Mouse (Mus musculus) myocyte (in vitro differentiated cells): ENCODE data around the gene Ly6g. TPM values are rescaled to one million over a fixed set of nuclear protein-coding genes. Genes with fewer than 3 reads are reported as not detected.
"Not testable (repeated sequence)": the region's sequence is repeated elsewhere in the genome, so short reads cannot be mapped to it uniquely, and the experiment has no call there.

Source experiments
- H3K27me3 ChIP-seq: one replicate; pipeline ENCODE4 v1.6.1; 2011; ENCODE audit not compliant: control insufficient read depth, insufficient read depth, insufficient read length
- H3K36me3 ChIP-seq: one replicate; pipeline ENCODE4 v1.6.1; 2011; ENCODE audit not compliant: control insufficient read depth, insufficient read depth
- H3K4me2 ChIP-seq: one replicate; pipeline ENCODE4 v1.6.1; 2011; ENCODE audit warnings: low read depth, control low read depth
- H3K4me3 ChIP-seq: one replicate; pipeline ENCODE4 v1.5.1; 2011; ENCODE audit warnings: mild to moderate bottlenecking, control low read depth, moderate library complexity
- H3K79me2 ChIP-seq: one replicate; pipeline ENCODE4 v1.6.1; 2011; ENCODE audit not compliant: control insufficient read depth, insufficient read depth
- H3ac ChIP-seq: one replicate; pipeline ENCODE4 v1.6.1; 2011; ENCODE audit not compliant: control insufficient read depth, insufficient read length
- CEBPB ChIP-seq: IDR thresholded peaks from 2 replicates; pipeline ENCODE4 v1.6.1; 2011; ENCODE audit warnings: mild to moderate bottlenecking, moderate library complexity; ENCODE audit not compliant: poor library complexity, insufficient read depth, severe bottlenecking
- E2F4 ChIP-seq: IDR thresholded peaks from one replicate; pipeline ENCODE4 v1.6.1; 2011; ENCODE audit warnings: mild to moderate bottlenecking, control low read depth, moderate library complexity; ENCODE audit not compliant: insufficient read depth
- MAX ChIP-seq: IDR thresholded peaks from one replicate; pipeline ENCODE4 v1.6.1; 2011; ENCODE audit warnings: low read depth, mild to moderate bottlenecking, control low read depth
- MYOD1 ChIP-seq, 3 experiments: IDR thresholded peaks; one replicate each; pipeline ENCODE4 v1.6.1; 2011; ENCODE audit warnings: control low read depth in 2 of 3, low read depth in 2 of 3, mild to moderate bottlenecking in 2 of 3, moderate library complexity in 1 of 3; ENCODE audit not compliant: insufficient read length in 2 of 3, control insufficient read depth in 1 of 3
- MYOG ChIP-seq, 3 experiments: IDR thresholded peaks; one replicate each; pipeline ENCODE4 v1.6.1; 2011; ENCODE audit warnings: control low read depth in 2 of 3, low read depth in 2 of 3, mild to moderate bottlenecking in 2 of 3; ENCODE audit not compliant: insufficient read length in 2 of 3, control insufficient read depth in 1 of 3, insufficient read depth in 1 of 3
- POLR2A ChIP-seq: IDR thresholded peaks from one replicate; pipeline ENCODE4 v1.6.1; 2011; ENCODE audit warnings: low read depth, mild to moderate bottlenecking, control low read depth, moderate library complexity; ENCODE audit not compliant: insufficient read length
- POLR2AphosphoS2 ChIP-seq: IDR thresholded peaks from one replicate; pipeline ENCODE4 v1.6.1; 2011; ENCODE audit warnings: low read depth, control low read depth; ENCODE audit not compliant: insufficient read length
- REST ChIP-seq: IDR thresholded peaks from one replicate; pipeline ENCODE4 v1.6.1; 2011; ENCODE audit warnings: mild to moderate bottlenecking, control low read depth, moderate library complexity; ENCODE audit not compliant: insufficient read depth, insufficient read length
- SRF ChIP-seq: IDR thresholded peaks from one replicate; pipeline ENCODE4 v1.6.1; 2011; ENCODE audit warnings: low read depth; ENCODE audit not compliant: control insufficient read depth, insufficient read length
- TCF12 ChIP-seq: IDR thresholded peaks from one replicate; pipeline ENCODE4 v1.6.1; 2011; ENCODE audit warnings: mild to moderate bottlenecking, control low read depth; ENCODE audit not compliant: poor library complexity, insufficient read depth, severe bottlenecking
- TCF3 ChIP-seq: IDR thresholded peaks from one replicate; pipeline ENCODE4 v1.6.1; 2011; ENCODE audit warnings: low read depth, control low read depth; ENCODE audit not compliant: insufficient read length
- USF1 ChIP-seq: IDR thresholded peaks from one replicate; pipeline ENCODE4 v1.6.1; 2011; ENCODE audit warnings: low read depth, mild to moderate bottlenecking, control low read depth, moderate library complexity
- polyA plus RNA-seq: library from polyadenylated mRNA; unstranded; fragments of >200 nt; fragmentation: generic; extraction: Trizol; gene quantifications from one replicate; pipeline ENCODE4 v1.2.1, GENCODE M21; 2012; ENCODE audit warnings: missing spikeins

Ly6g gene
- polyA plus RNA-seq, 1 experiment, result not detected

GRCm38 (mm10) chr15:75137739-75138138 is 17.3 kb upstream of the Ly6g start:
- H3K79me2 ChIP-seq, H3ac ChIP-seq, H3K36me3 ChIP-seq, H3K4me3 ChIP-seq, H3K27me3 ChIP-seq, H3K4me2 ChIP-seq: not testable (repeated sequence)

- not testable (repeated sequence) for H3K79me2 ChIP-seq, H3K36me3 ChIP-seq, H3K4me2 ChIP-seq, H3K27me3 ChIP-seq, H3ac ChIP-seq, H3K4me3 ChIP-seq
These were observed 13.2 kb upstream of the Ly6g start for GRCm38 (mm10) chr15:75141812-75142360.

- TF ChIP-seq MYOG (IDR thresholded peaks at IDR 0.05; ENCODE audit: control insufficient read depth in 1 of 3, insufficient read depth in 1 of 3, insufficient read length in 2 of 3, low read depth in 2 of 3), result no peak
- no peak for TF ChIP-seq USF1
- TF ChIP-seq MYOD1 (IDR thresholded peaks at IDR 0.05; ENCODE audit: control insufficient read depth in 1 of 3, insufficient read length in 2 of 3, low read depth in 2 of 3), result no peak
- TF ChIP-seq REST, result no peak
- TF ChIP-seq CEBPB, result no peak
- TF ChIP-seq TCF3, result no peak
- Histone ChIP-seq H3K4me3 (no peak overlapping the region), H3ac (no peak overlapping the region), H3K36me3 (no peaks in the 10 kb centered on the region), H3K27me3 (no peaks in the 10 kb centered on the region), H3K79me2 (no peaks in the 10 kb centered on the region), H3K4me2 (no peak overlapping the region)
These were observed 11.3 kb upstream of the Ly6g start for GRCm38 (mm10) chr15:75143735-75144134.

- H3K36me3 ChIP-seq, result no peaks in the 10 kb centered on the region
- no peak overlapping the region for H3K4me2 ChIP-seq
- no peaks in the 10 kb centered on the region for H3K79me2 ChIP-seq
- H3ac ChIP-seq, result no peak overlapping the region
- TF ChIP-seq MYOG (IDR thresholded peaks at IDR 0.05; ENCODE audit: control insufficient read depth in 1 of 3, insufficient read depth in 1 of 3, insufficient read length in 2 of 3, low read depth in 2 of 3), result no peak
- no peak for TF ChIP-seq POLR2AphosphoS2
- no peak for TF ChIP-seq SRF
- no peak for TF ChIP-seq MAX
- TF ChIP-seq POLR2A, result no peak
- TF ChIP-seq E2F4, result no peak
- no peak for TF ChIP-seq TCF12
- no peak for TF ChIP-seq TCF3
- no peak for TF ChIP-seq REST
- TF ChIP-seq MYOD1 (IDR thresholded peaks at IDR 0.05; ENCODE audit: control insufficient read depth in 1 of 3, insufficient read length in 2 of 3, low read depth in 2 of 3), result no peak
- no peak for TF ChIP-seq USF1
- TF ChIP-seq CEBPB, result no peak
- no peaks in the 10 kb centered on the region for H3K27me3 ChIP-seq
- no peak overlapping the region for H3K4me3 ChIP-seq
These were observed 2.0 kb upstream of the Ly6g start for GRCm38 (mm10) chr15:75153087-75153486.

- no peak overlapping the region for H3ac ChIP-seq
These were observed 2.6 kb downstream of the Ly6g start for GRCm38 (mm10) chr15:75157646-75158045.

GRCm38 (mm10) chr15:75175506-75175905 is 20.5 kb downstream of the Ly6g start:
- H3K79me2 ChIP-seq, result no peaks in the 10 kb centered on the region
- no peaks in the 10 kb centered on the region for H3K36me3 ChIP-seq
- no peak overlapping the region for H3K4me2 ChIP-seq
- no peak overlapping the region for H3K4me3 ChIP-seq
- H3ac ChIP-seq, result no peak overlapping the region
- no peaks in the 10 kb centered on the region for H3K27me3 ChIP-seq
- TF ChIP-seq POLR2A (no peak), USF1 (no peak), MAX (no peak), MYOD1 (IDR thresholded peaks at IDR 0.05; ENCODE audit: control insufficient read depth in 1 of 3, insufficient read length in 2 of 3, low read depth in 2 of 3) (no peak), CEBPB (no peak), MYOG (IDR thresholded peaks at IDR 0.05; ENCODE audit: control insufficient read depth in 1 of 3, insufficient read depth in 1 of 3, insufficient read length in 2 of 3, low read depth in 2 of 3) (no peak), REST (no peak), E2F4 (no peak), TCF12 (no peak), TCF3 (no peak)

More at GRCm38 (mm10) chr15:75157646-75158045, 2.6 kb downstream of the Ly6g start:
- Histone ChIP-seq H3K4me3 (no peak overlapping the region), H3K36me3 (no peaks in the 10 kb centered on the region), H3K4me2 (no peak overlapping the region), H3K27me3 (no peaks in the 10 kb centered on the region), H3K79me2 (no peaks in the 10 kb centered on the region)
- TF ChIP-seq POLR2A (no peak), USF1 (no peak), SRF (no peak), TCF3 (no peak), TCF12 (no peak), MAX (no peak)
